Mouse (Mus musculus) heart, postnatal 25 days (tissue): Measurements from ENCODE around the gene Mpnd. TPM values are rescaled to one million over a fixed set of nuclear protein-coding genes. Genes with fewer than 3 reads are reported as not detected.

Source experiments
- DNase-seq: peaks from one replicate; pipeline ENCODE4 v3.0.0; 2022; ENCODE audit warnings: low spot score
- intact Hi-C: fragments of 180-260 bp; cut with DNase I; formaldehyde crosslinking; loops from one replicate; pipeline ENCODE4 v1.15.1; 2025
- total RNA-seq, 2 experiments: library from RNA; stranded (reverse); gene quantifications; 2 replicates each; pipeline ENCODE4 v1.2.3; 2021

Mpnd gene
- total RNA-seq, 2 experiments from 2014 or later = 50.0 to 59.4 TPM

GRCm38 (mm10) chr17:56016793-56017785, 11.6 kb downstream of the Mpnd start:
- intact Hi-C loops = no loop called here
- no peak for DNase-seq

DNA sequence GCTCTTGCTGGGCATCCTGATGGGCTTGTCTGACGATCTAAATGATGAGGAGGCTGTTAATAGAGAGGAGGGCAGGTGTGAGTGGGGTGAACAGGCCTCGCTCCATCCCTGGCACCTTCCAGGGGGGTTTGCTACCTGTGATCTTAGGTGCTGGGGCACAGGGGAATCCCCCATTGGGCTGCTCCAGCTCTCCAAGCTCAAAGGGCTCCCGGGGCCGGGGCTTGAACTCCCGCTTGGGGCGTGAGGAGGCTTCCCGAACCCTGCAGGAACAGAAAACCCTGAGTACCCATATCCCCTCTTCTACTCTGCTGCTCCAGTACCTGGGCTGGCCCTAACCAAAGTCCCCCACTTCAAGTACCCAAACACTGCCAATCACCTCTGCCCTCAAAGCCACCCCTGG, 12.3 kb downstream of the Mpnd start:
- no peak for DNase-seq
- intact Hi-C loops = no loop called here

- DNase-seq = no peak
- intact Hi-C loops = no loop called here
Measured at GRCm38 (mm10) chr17:56018347-56019131, 13.0 kb downstream of the Mpnd start.

DNA sequence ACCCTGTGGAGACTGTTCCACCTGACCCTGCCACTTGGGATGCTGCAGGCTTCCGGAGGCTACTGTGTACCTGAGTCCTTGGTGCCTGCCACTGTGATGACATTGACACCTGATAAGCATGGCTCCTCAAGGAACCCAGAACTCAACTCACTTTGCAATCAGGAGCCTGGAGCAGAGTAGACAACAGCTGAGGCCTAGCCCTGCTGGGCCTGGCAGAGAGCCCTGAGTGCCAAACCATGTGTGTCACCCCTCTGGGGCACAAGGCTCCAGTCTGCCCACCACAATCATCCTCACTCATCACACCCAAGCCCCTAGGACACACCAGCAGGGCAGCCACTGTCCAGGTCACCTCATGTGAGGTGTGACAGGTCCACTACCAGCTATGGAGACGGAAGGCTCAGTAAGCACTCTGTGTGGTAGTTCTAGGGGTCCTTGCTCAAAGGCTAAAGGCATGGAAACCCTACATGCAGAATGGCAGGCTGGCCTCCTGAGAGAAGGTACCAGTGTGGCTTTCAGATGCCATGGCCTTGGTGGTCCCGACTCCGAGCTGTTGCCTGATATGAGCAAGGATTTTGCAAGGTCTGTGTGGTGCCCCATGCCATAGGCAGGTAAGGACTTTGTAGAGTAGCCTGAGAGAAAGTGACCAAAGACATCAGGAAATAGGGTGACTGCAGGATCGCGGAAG, 15.0 kb downstream of the Mpnd start:
- intact Hi-C loops = no loop called here
- no peak for DNase-seq

DNA sequence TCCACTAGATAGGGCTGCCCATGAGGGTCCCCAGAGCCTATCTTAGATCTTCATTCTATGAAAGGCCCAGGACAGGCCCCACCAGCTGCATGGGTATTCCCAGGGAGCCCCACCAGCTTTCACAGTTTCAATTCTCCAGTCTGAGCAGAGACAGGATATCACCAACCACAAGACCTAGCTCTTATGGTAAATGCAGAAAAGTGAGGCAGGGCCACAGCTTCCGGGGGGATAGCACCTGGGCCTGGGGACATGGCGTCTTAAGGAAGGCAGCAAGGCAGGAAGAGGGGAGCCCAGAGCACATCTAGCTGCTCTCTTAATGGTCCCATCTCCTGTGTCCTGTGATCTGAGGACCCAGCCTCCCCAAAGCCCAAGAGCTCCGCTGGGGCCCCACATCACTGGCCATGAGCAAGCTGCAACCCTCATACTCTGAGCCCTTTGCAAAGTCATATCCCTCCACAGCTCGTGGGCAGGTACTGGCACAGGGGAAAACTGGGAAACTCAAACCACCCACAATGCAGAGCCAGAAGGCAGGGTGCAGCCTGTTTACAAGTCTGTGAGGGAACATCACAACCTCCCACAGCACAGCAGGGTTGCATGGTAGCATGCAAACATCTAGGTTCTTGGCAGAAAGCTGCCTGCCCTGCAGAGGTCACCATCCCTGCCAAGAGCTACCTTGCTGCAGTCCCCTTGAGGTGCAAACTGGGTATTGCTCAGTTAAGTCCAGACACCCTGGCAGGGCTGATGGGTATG, 15.8 kb downstream of the Mpnd start:
- intact Hi-C loops = no loop called here
- DNase-seq = no peak

DNA sequence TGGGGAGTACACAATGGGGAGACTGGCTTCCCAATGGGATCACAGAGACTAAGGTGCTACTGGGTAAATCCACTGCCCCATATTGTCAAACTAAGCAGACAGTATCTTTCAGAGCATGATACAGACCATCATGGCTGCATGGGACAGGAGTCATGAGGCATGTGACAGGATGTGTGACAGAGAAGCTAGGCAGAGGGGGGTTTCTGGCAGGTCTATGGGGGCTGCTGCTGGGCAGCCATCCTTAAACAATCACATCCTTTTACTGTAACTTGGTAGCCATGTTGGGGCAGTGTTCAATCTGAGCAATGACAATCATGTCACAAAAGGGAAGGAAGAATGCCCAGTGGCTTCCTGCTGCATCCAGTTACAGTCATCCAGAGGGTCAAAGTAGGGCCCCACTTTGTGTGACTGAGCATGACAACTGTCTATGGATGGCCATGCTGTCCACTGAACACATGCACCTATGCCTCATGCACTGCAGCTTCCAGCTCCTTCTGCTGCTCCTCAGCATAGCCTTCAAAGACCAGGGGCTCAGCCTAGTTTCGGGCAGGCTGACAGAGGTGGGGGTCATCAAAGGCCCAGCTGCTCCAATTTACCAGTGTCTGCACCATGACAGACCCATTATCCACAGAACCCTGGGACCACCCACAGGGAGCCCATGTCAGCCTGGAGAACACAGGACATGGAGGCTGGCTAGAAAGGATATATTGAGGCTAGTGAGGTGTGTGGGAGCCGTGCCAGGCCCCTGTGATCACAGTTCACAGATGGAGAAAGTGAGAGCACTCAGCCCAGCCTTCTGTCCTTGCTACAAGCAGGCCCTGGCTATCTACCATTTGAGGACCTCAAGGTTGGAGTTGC, 16.8 kb downstream of the Mpnd start:
- intact Hi-C loops = no loop called here
- no peak for DNase-seq

- intact Hi-C loops = no loop called here
- no peak for DNase-seq
Measured at GRCm38 (mm10) chr17:56022989-56023290, 17.4 kb downstream of the Mpnd start.

DNA sequence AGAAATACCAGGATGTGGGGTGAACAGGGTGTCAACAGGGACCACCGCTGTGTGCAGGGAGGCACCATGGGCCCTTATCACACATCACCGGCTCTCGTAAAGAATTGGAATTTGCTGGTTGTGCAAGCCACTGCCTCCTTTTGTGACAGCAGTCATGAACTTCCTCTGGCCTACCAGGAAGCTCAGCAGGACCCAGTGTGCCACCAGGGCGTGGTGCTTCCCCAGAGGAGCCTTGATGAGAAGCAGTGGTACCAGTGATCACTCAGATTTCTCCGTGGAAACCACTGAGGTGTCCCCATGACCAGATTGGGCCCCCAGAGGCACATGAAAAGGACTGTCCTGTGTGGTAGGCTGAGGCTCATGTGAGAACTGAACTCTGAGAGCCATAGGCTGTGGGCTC, 17.9 kb downstream of the Mpnd start:
- intact Hi-C loops = no loop called here
- no peak for DNase-seq

DNA sequence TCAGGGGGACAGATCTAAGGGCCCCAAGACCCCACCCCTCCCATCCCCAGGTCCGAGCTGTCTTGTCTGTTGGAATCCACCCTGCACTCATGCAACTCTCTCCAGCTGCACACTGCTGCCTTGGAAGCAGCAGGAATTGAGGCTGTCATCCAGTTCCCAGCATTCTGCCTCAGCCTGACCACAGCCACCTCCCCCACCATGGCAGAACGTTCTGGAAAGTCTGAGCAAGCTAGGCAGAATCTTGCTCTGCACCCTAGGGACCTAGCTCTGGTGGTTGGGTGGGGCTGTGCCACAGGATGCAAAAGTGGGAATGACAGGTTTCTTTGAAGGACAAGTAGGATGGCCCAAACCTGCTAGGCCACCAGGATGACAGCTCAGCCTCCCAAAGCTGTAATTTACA, 19.0 kb downstream of the Mpnd start:
- no peak for DNase-seq
- intact Hi-C loops = no loop called here

DNA sequence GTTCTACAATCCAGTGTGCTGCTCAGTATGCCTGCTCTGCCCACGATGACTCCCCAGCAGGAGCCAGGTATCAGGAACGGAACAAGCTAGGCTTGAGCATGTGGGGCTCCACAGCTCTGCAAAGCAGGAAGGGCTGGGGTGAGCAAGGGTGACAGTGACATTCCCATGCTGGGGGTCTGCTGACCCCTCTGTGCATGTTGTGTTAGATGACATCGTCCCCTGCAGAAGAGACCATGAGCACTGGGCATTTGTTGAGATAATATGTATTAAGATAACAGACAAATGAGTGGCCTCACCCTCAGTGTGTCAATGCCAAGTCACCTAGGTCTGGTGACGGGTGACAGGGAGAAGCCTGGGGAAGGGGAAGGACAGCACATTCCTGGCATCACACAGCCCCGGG, 19.4 kb downstream of the Mpnd start:
- DNase-seq = no peak
- intact Hi-C loops = no loop called here

GRCm38 (mm10) chr17:56026303-56026702, 20.8 kb downstream of the Mpnd start:
- DNase-seq = no peak
- intact Hi-C loops = no loop called here

- intact Hi-C loops = no loop called here
- DNase-seq = no peak
Measured at GRCm38 (mm10) chr17:56026881-56027280, 21.4 kb downstream of the Mpnd start.

DNA sequence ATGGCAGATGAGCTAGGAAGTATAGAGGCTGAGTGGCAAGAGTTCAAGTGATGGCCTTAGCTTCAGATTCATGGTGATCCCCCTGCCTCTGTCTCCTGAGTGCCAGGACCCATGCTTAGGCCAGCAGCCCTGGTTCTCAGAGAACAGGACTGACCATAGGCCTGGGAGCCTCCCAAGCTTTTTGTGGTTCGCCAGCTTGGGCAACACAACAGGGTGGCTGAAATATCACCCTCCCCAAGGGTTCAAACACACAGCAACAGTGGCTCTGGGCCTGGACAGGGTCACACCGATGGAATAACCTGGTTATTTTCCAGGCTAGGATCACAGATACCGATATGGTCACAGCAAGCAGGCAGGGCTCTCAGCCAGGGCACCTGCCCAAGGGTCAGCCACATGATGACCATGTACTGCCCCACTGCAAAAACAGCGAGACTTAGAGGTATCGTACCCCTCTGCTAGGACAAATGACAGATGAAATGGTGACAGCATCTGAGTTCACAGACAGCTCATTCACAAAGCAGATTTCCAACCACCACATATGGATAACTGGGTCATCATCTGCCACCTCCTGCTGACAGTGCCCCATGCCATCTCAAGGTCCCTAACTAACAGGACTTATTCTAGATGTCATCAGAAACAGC, 22.4 kb downstream of the Mpnd start:
- intact Hi-C loops = no loop called here
- no peak for DNase-seq

GRCm38 (mm10) chr17:56030238-56030870, 24.8 kb downstream of the Mpnd start:
- no peak for DNase-seq
- intact Hi-C loops = no loop called here

GRCm38 (mm10) chr17:56030919-56031318, 25.4 kb downstream of the Mpnd start:
- no peak for DNase-seq
- intact Hi-C loops = no loop called here

- no peak for DNase-seq
- intact Hi-C loops = no loop called here
Measured at GRCm38 (mm10) chr17:56031431-56031830, 25.9 kb downstream of the Mpnd start.

DNA sequence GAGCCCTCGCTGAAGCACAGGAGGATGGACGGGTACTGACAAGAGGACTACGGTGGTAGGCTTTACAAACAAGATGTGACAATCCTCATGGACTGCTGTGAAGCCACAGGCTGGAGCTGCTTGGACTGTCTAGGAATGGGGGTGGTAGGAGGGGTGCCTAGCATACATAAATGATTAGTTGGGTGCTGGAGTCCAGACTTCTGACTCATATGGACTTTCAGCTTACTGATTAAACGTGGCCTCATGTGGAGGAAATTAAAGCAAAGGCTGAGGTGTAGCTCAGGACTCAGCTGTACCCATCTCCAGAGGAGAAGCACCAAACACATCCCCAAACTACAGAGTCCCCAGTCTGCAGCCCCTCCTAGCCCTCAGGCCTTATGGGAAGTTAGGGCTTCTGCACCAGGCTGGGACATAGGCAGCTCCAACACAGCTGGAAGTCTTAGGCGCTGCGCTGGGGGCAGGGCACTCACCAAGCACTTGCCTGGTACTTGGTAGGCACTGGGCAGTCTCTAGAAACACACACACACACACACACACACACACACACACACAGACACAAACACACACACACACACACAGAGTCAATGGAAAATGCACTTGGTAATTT, 26.7 kb downstream of the Mpnd start:
- intact Hi-C loops = no loop called here
- no peak for DNase-seq

GRCm38 (mm10) chr17:56032831-56033230, 27.3 kb downstream of the Mpnd start:
- intact Hi-C loops = no loop called here
- DNase-seq = no peak
